Mouse (Mus musculus) midbrain, embryonic 16.5 days (tissue): ENCODE measurements around the gene Chst12. TPM values are rescaled to one million over a fixed set of nuclear protein-coding genes. Genes with fewer than 3 reads are reported as not detected.
"Not testable (repeated sequence)": the region's sequence is repeated elsewhere in the genome, so short reads cannot be mapped to it uniquely, and the experiment has no call there.

Source experiments
- ATAC-seq: fragments of 200-750 bp; cut with Nextera tagmentation; 2 replicates; pipeline ENCODE4 v1.8.0; 2017; ENCODE audit warnings: moderate TSS enrichment
- H3K27ac ChIP-seq: fragments of 300-500 bp; sonication (generic); 2 replicates; pipeline ENCODE4 v1.5.1; 2014; ENCODE audit warnings: mild to moderate bottlenecking, low read length, mixed read lengths
- H3K27me3 ChIP-seq: fragments of 300-500 bp; sonication (generic); 2 replicates; pipeline ENCODE4 v1.6.1; 2014; ENCODE audit warnings: low read depth, low read length, mixed read lengths; ENCODE audit not compliant: control insufficient read depth, insufficient read depth
- H3K36me3 ChIP-seq: fragments of 300-500 bp; sonication (generic); 2 replicates; pipeline ENCODE4 v1.6.1; 2014; ENCODE audit warnings: mild to moderate bottlenecking, low read length, moderate library complexity, mixed read lengths; ENCODE audit not compliant: control insufficient read depth, insufficient read depth
- H3K4me1 ChIP-seq: fragments of 300-500 bp; sonication (generic); 2 replicates; pipeline ENCODE4 v1.6.1; 2014; ENCODE audit warnings: mild to moderate bottlenecking, low read length, mixed read lengths; ENCODE audit not compliant: control insufficient read depth, insufficient read depth
- H3K4me2 ChIP-seq: fragments of 300-500 bp; sonication (generic); 2 replicates; pipeline ENCODE4 v1.6.1; 2014; ENCODE audit warnings: mild to moderate bottlenecking, low read length, mixed read lengths
- H3K4me3 ChIP-seq: fragments of 300-500 bp; sonication (generic); 2 replicates; pipeline ENCODE4 v1.5.1; 2014; ENCODE audit warnings: low read depth, mild to moderate bottlenecking, low read length, moderate library complexity, mixed read lengths
- H3K9ac ChIP-seq: fragments of 300-500 bp; sonication (generic); 2 replicates; pipeline ENCODE4 v1.6.1; 2014; ENCODE audit warnings: low read depth, low read length, mixed read lengths
- H3K9me3 ChIP-seq: fragments of 300-500 bp; sonication (generic); replicated peaks from 2 replicates; pipeline ENCODE4 v1.6.1; 2014; ENCODE audit warnings: mild to moderate bottlenecking, low read length, mixed read lengths; ENCODE audit not compliant: control insufficient read depth, poor library complexity, severe bottlenecking
- WGBS: fragments of 180-500 bp; shearing (Covaris S2); extraction: QIAGEN DNeasy Blood & Tissue Kit; methylation state at CpG from one replicate; pipeline ENCODE4 v1.1.7; 2014; 5-methylcytosine and 5-hydroxymethylcytosine counted together
- polyA plus RNA-seq: library from polyadenylated mRNA; unstranded; fragments of >200 nt; fragmentation: Nextera tagmentation; extraction: Ambion mirVana; gene quantifications from 2 replicates; pipeline ENCODE4 v1.2.1, GENCODE M21; 2015

Chst12 gene
- polyA plus RNA-seq, 1 experiment from 2014 or later, result 30.6 TPM

DNA sequence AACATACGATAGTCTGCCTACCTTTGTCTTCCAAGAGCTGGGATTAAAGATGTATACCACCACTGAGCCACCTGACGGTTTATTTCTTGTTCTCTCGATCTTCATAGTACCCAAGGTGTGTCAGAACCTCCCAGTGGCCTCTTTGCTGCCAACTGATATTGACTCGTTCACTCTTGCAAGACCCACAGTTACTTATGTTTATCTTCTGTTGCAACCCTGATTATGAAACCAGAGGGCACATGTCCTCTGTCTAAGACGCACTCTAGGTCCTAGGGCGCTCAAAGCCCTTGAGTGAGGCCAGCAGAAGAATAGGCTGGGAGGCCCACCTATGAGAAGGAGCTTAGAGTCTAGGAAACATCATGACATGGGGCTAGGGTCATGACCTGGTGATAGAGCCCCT, 4.6 kb upstream of the Chst12 start:
- Histone ChIP-seq H3K36me3 (no peaks in the 10 kb centered on the region), H3K27ac (no peak overlapping the region), H3K27me3 (peaks cover 3% of the 10 kb centered on the region; the same call in 1 of the 2 replicates), H3K4me1 (peaks cover 10% of the 10 kb centered on the region; the same call in 1 of the 2 replicates), H3K4me3 (no peak overlapping the region), H3K9ac (no peak overlapping the region), H3K4me2 (no peak overlapping the region), H3K9me3 (no peaks in the 10 kb centered on the region)
- 90% methylated on average over 6 of the region's 6 CpGs for WGBS
- ATAC-seq, result no peak

DNA sequence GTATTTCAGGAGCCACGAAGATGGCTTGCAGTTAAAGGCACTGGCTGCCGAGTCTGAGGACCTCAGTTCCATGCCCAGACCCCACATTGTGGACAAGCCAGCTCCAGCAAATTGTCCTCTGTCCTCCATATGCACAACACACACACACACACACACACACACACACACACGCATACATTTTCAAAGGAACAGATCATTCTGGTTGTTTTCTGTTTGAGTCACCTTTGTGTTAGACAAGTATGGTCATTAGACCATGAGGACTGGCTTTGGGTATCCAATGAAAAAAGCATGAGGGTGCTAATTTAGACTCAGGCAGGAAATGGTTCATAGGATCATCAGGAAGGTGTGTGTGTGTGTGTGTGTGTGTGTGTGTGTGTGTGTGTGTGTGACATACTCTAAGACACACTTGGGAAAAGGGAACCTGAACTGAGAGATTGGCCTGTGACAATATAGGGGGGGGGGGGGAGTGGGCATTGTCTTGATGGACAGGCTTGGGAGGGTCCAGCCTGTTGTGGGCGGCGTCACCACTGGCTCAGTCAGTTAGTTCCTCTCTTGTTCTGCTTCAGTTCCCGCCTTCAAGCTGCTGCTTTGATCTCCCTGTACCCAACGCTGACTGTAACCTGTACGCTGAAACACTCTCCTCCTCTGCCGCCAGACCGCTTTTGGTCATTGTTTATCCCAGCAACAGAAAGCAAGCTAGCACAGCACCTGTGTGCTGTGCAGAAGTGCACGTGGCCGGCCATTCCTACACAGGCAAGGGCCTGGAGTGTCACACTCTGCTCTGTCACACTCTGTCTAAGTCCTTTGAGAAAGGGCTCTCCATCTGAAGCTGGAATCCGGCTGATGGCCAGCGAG, 3.1 kb upstream of the Chst12 start:
- ATAC-seq, result no peak
- H3K9ac ChIP-seq, result peak overlapping the region; percentile 50; the same call in 1 of the 2 replicates
- peaks cover 3% of the 10 kb centered on the region; the same call in 1 of the 2 replicates for H3K27me3 ChIP-seq
- H3K27ac ChIP-seq, result no peak overlapping the region
- peaks cover 22% of the 10 kb centered on the region for H3K4me1 ChIP-seq
- no peaks in the 10 kb centered on the region for H3K36me3 ChIP-seq
- no peaks in the 10 kb centered on the region for H3K9me3 ChIP-seq
- WGBS, result 16% methylated on average over 14 of the region's 14 CpGs
- peak overlapping the region; percentile 33 for H3K4me2 ChIP-seq
- no peak overlapping the region for H3K4me3 ChIP-seq

DNA sequence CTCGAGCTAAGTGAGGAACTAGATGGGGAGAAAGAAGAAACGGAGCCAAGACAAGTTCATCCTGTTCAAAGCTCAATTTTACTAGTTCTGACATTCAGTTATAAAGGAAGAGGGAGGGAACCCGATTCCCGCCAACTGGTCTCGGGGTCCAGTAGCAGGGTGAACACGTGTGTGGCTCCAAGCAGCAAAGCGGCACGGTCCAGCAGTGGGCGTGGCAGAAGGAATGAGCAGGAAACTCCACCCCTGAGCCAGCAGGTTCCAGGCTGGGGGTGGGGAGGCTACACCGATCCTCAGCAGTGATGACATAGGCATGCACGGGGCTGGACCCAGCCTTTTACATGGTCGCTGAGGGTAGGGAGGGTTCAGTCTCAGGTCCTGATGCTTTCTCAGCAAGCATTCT, 2.4 kb upstream of the Chst12 start:
- Histone ChIP-seq H3K9ac (peak overlapping the region; percentile 50; the same call in 1 of the 2 replicates), H3K4me2 (peak overlapping the region; percentile 33), H3K4me1 (peaks cover 29% of the 10 kb centered on the region)
- H3K27ac ChIP-seq, ATAC-seq, H3K36me3 ChIP-seq, H3K4me3 ChIP-seq, H3K9me3 ChIP-seq, H3K27me3 ChIP-seq: not testable (repeated sequence)
- WGBS, result 1% methylated on average over 12 of the region's 12 CpGs

DNA sequence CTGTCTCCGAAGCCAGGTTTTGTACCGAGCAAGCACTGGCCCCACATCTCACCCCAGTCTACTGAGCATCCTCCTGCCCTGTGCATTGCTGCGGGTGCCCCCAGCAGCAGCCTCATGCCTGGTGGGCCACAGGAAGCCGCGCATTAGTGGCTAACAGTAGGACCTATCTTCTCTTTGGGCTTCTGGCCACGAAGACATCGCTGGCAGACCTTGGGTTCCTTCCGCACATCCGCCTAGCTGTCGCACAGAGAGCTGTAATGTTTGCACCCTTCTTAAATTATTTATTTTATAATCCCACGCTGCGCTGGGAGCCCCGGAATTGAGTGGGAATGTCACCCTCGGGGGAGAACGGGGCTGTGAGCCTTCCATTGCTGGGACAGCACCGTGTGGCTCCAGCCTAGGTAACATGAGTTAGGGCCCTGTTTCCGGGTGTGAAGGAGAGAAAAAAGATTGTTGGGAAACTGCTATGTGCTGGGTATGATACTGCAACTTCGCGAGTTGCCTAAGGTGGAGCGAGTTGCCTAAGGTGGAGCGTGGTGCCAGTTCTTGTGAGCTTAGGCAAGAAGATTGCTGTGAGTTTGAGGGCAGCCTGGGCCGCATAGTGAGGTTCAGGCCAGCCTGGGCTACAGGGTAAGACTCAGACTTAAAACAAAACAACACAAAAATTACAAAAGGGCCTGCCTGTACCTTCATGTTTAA, 895 bp downstream of the Chst12 start:
- H3K9ac ChIP-seq, result peak overlapping the region; percentile 82
- H3K4me3 ChIP-seq, result peak overlapping the region; percentile 61
- H3K4me2 ChIP-seq, result peak overlapping the region; percentile 64
- H3K27ac ChIP-seq, result no peak overlapping the region
- H3K36me3 ChIP-seq, result no peaks in the 10 kb centered on the region
- H3K4me1 ChIP-seq, result peaks cover 40% of the 10 kb centered on the region
- H3K27me3 ChIP-seq, result peaks cover 3% of the 10 kb centered on the region; the same call in 1 of the 2 replicates
- 37% methylated on average over 22 of the region's 22 CpGs for WGBS
- peak; percentile 26 for ATAC-seq
- no peaks in the 10 kb centered on the region for H3K9me3 ChIP-seq

DNA sequence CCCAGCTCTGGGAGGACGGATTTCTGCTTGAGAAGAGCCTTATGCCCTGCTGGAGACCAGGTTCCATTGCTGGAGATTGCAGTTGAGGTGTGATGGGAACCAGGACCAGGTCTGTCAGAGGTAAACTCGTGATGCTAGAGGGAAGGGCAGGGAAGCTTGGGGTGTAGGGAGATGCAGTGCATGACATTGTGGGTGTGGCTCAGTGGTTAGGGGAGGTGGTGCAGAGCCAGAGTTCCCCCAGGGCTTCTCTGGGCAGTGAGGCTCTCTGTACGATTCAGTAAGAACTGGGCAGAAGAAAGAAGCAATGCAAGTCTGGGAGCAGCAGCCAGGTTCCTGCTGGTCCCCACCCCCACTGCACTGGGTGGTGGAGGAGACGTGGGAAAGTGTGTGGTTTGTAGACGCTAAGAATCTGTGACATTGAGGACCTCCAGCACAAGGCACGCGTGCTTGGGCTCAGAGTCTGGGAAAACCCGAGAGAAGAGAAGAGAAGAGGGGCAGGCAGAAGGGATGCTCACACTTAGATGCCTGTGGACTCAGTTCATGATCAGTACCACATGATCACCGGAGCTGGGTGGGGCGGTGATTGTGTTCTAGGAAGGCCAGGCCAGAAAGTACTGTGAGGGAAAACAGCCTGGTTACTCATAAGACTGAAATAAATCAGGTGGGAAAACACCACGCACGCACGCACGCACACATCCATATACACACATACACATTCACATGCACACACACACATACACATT, 2.3 kb downstream of the Chst12 start:
- no peaks in the 10 kb centered on the region for H3K9me3 ChIP-seq
- no peak for ATAC-seq
- no peaks in the 10 kb centered on the region for H3K36me3 ChIP-seq
- no peak overlapping the region for H3K27ac ChIP-seq
- H3K4me3 ChIP-seq, result no peak overlapping the region
- WGBS, result 93% methylated on average over 14 of the region's 14 CpGs
- H3K9ac ChIP-seq, result no peak overlapping the region
- peaks cover 38% of the 10 kb centered on the region for H3K4me1 ChIP-seq
- no peak overlapping the region; the same call in 1 of the 2 replicates for H3K4me2 ChIP-seq
- peaks cover 3% of the 10 kb centered on the region; the same call in 1 of the 2 replicates for H3K27me3 ChIP-seq

DNA sequence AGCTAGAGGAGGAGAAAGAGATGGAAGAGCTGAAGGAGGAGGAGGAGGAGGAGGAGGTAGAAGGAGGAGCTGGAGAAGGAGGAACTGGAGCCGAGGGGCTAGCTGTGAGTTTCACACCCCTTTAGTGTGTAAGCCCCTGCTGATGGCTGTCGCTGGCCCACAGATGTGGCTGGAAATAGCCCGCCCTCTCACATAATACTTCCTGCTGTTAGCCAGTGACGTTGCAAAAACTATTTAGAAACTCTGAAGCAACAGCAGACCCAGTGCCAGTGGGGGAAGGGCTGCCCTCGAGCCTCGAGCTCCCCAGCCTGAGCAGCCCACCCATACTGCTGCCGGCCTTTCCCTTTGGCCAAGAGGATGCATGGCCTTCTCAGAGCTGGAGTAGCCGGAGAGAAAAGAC, 3.3 kb downstream of the Chst12 start:
- H3K4me2 ChIP-seq, result no peak overlapping the region
- no peaks in the 10 kb centered on the region for H3K9me3 ChIP-seq
- peaks cover 3% of the 10 kb centered on the region; the same call in 1 of the 2 replicates for H3K27me3 ChIP-seq
- 43% methylated on average over 8 of the region's 8 CpGs for WGBS
- no peak overlapping the region for H3K4me3 ChIP-seq
- no peaks in the 10 kb centered on the region for H3K36me3 ChIP-seq
- no peak overlapping the region for H3K27ac ChIP-seq
- no peak overlapping the region for H3K9ac ChIP-seq
- no peak for ATAC-seq
- peaks cover 35% of the 10 kb centered on the region for H3K4me1 ChIP-seq

DNA sequence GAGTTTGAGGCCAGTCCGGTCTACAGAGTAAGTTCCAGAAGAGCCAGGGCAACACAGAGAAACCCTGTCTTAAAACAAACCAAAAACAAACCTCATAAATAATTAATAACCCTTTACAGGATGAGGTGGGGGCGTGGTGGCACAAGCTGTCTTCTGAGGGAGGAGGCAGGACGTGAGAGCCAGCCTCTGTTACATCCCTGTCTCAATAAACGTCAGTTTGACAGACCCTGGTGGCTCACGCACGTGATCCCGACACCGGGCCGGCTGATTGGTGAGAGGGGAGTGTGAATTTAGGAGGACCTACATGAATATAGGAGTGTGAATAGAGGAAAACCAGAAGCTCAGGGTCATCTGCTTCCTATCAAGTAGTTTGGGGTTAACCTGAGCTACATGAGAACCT, 3.9 kb downstream of the Chst12 start:
- H3K27me3 ChIP-seq, result peaks cover under 1% of the 10 kb centered on the region; the same call in 1 of the 2 replicates
- no peak for ATAC-seq
- no peak overlapping the region for H3K27ac ChIP-seq
- peaks cover 35% of the 10 kb centered on the region for H3K4me1 ChIP-seq
- no peaks in the 10 kb centered on the region for H3K9me3 ChIP-seq
- H3K4me2 ChIP-seq, result no peak overlapping the region
- no peaks in the 10 kb centered on the region for H3K36me3 ChIP-seq
- H3K4me3 ChIP-seq, result no peak overlapping the region
- 55% methylated on average over 9 of the region's 9 CpGs for WGBS
- H3K9ac ChIP-seq, result no peak overlapping the region

DNA sequence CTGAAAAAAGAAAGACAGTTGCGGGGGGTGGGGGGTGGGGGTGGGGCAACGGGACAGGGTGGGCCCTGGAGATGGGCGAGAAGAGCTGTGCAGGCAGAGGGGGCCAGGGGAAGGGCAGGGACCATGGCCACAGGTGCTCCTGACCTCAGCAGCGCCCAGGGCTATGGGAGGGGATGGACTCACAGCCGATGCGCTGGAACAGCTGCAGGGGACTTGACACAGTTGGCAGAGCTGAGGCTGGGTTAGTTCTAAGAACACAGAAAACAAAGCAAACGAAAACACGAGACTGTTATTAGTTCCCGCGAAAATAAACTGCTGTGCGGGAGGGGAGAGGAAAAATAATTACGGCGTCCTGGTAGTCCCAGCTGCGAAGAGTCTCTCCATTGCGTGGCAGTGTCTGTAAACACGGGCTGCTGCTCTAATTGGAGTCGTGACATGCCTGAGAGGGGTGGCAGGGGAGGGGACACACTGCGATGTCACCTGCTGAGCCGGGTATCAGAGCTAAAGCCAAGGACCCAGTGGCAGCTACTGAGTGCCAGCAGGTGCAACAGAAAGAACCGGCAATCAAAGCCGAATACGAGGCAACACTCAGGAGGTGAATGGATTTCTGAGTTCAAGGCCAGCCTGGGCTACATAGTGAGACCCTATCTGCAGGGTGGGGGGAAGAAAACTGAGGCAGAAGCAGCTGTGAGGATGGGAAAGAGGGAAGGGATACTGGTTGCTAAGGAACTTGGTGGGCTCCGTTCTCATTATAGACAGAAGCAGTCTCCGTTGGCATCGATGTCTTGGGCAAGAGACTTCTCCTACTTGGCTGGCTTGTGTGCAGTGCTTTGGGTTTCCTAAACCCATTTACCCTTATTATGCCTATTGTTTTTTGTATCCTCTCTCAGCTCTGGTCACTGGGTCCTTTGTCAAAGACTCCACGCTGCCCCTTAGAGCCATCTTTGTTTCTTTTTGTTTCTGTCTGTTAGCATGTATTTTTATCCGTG, 5.0 kb downstream of the Chst12 start:
- Histone ChIP-seq H3K4me1 (peaks cover 30% of the 10 kb centered on the region), H3K4me2 (peak overlapping the region; percentile 33), H3K27ac (peak overlapping the region; percentile 13), H3K9me3 (no peaks in the 10 kb centered on the region), H3K9ac (peak overlapping the region; percentile 52; the same call in 1 of the 2 replicates), H3K4me3 (no peak overlapping the region), H3K27me3 (no peaks in the 10 kb centered on the region), H3K36me3 (no peaks in the 10 kb centered on the region)
- 47% methylated on average over 27 of the region's 27 CpGs for WGBS
- ATAC-seq, result no peak
